Mouse (Mus musculus) hindbrain, embryonic 13.5 days (tissue): Measurements from ENCODE around the gene Mslnl. TPM values are rescaled to one million over a fixed set of nuclear protein-coding genes. Genes with fewer than 3 reads are reported as not detected.

Experiments used
- ATAC-seq: fragments of 200-750 bp; cut with Nextera tagmentation; 2 replicates; pipeline ENCODE4 v1.8.0; 2017; ENCODE audit warnings: moderate TSS enrichment; ENCODE audit not compliant: low FRiP score
- H3K27ac ChIP-seq: fragments of 300-500 bp; sonication (generic); 2 replicates; pipeline ENCODE4 v1.5.1; 2015; ENCODE audit warnings: inconsistent platforms, mild to moderate bottlenecking, moderate library complexity
- H3K27me3 ChIP-seq: fragments of 300-500 bp; sonication (generic); 2 replicates; pipeline ENCODE4 v1.6.1; 2015; ENCODE audit warnings: mild to moderate bottlenecking, inconsistent platforms
- H3K36me3 ChIP-seq: fragments of 300-500 bp; sonication (generic); 2 replicates; pipeline ENCODE4 v1.6.1; 2015; ENCODE audit warnings: mild to moderate bottlenecking, inconsistent platforms
- H3K4me1 ChIP-seq: fragments of 300-500 bp; sonication (generic); replicated peaks from 2 replicates; pipeline ENCODE4 v1.6.1; 2015; ENCODE audit warnings: inconsistent platforms
- H3K4me2 ChIP-seq: fragments of 300-500 bp; sonication (generic); 2 replicates; pipeline ENCODE4 v1.6.1; 2015; ENCODE audit warnings: inconsistent platforms, mild to moderate bottlenecking, moderate library complexity
- H3K4me3 ChIP-seq: fragments of 300-500 bp; sonication (generic); 2 replicates; pipeline ENCODE4 v1.5.1; 2015; ENCODE audit warnings: mild to moderate bottlenecking, inconsistent platforms
- H3K9ac ChIP-seq: fragments of 300-500 bp; sonication (generic); 2 replicates; pipeline ENCODE4 v1.6.1; 2015; ENCODE audit warnings: mild to moderate bottlenecking, inconsistent platforms
- H3K9me3 ChIP-seq: fragments of 300-500 bp; sonication (generic); 2 replicates; pipeline ENCODE4 v1.6.1; 2016; ENCODE audit warnings: inconsistent platforms
- WGBS: fragments of 180-500 bp; shearing (Covaris S2); methylation state at CpG from one replicate; pipeline ENCODE4 v1.1.7; 2015; 5-methylcytosine and 5-hydroxymethylcytosine counted together
- polyA plus RNA-seq: library from polyadenylated mRNA; unstranded; fragments of >200 nt; fragmentation: Nextera tagmentation; extraction: Ambion mirVana; gene quantifications from 2 replicates; pipeline ENCODE4 v1.2.1, GENCODE M21; 2015

The Mslnl gene
- polyA plus RNA-seq, 1 experiment from 2014 or later: not detected

GRCm38 (mm10) chr17:25773549-25774120 is 37.8 kb downstream of the Mslnl start, which contains the start of gene Narfl:
Gene Narfl, plus strand, starts transcription at chr17:25773776.
- ATAC-seq: peak; percentile 88
- under 1% methylated on average over 37 of the region's 37 CpGs for WGBS
- peak within 1 kb of the TSS; percentile 89 for H3K9ac ChIP-seq
- peaks cover 20% of the 10 kb centered on the region for H3K36me3 ChIP-seq
- H3K27me3 ChIP-seq: peaks cover 7% of the 10 kb centered on the region
- peak within 1 kb of the TSS; percentile 89 for H3K4me2 ChIP-seq
- H3K9me3 ChIP-seq: no peaks in the 10 kb centered on the region
- peaks cover 13% of the 10 kb centered on the region for H3K4me1 ChIP-seq
- peak within 1 kb of the TSS; percentile 78 for H3K4me3 ChIP-seq
- 0 out of 2 replicates have a peak within 1 kb of the TSS, but pooled peaks have one; percentile 55 for H3K27ac ChIP-seq

- H3K36me3 ChIP-seq: peaks cover 33% of the 10 kb centered on the region
- H3K4me3 ChIP-seq: no peak overlapping the region
- H3K9me3 ChIP-seq: no peaks in the 10 kb centered on the region
- no peak overlapping the region for H3K9ac ChIP-seq
- peaks cover 13% of the 10 kb centered on the region for H3K4me1 ChIP-seq
- no peak overlapping the region for H3K4me2 ChIP-seq
- 84% methylated on average over 10 of the region's 10 CpGs for WGBS
- H3K27ac ChIP-seq: no peak overlapping the region
- ATAC-seq: no peak
- no peaks in the 10 kb centered on the region for H3K27me3 ChIP-seq
These were observed 39.6 kb downstream of the Mslnl start for GRCm38 (mm10) chr17:25775318-25776062.

- Histone ChIP-seq H3K4me1 (peaks cover 16% of the 10 kb centered on the region), H3K9me3 (no peaks in the 10 kb centered on the region), H3K27ac (no peak overlapping the region), H3K27me3 (no peaks in the 10 kb centered on the region), H3K4me3 (no peak overlapping the region), H3K36me3 (peaks cover 57% of the 10 kb centered on the region), H3K9ac (no peak overlapping the region), H3K4me2 (no peak overlapping the region)
- ATAC-seq: no peak
- WGBS: 97% methylated on average over 5 of the region's 5 CpGs
These were observed 42.1 kb downstream of the Mslnl start for GRCm38 (mm10) chr17:25777948-25778347.

- peaks cover 71% of the 10 kb centered on the region for H3K36me3 ChIP-seq
- no peak overlapping the region for H3K4me3 ChIP-seq
- H3K27ac ChIP-seq: no peak overlapping the region
- peaks cover 31% of the 10 kb centered on the region for H3K4me1 ChIP-seq
- no peak for ATAC-seq
- H3K9me3 ChIP-seq: no peaks in the 10 kb centered on the region
- 87% methylated on average over 6 of the region's 6 CpGs for WGBS
- no peak overlapping the region for H3K9ac ChIP-seq
- no peak overlapping the region for H3K4me2 ChIP-seq
- H3K27me3 ChIP-seq: no peaks in the 10 kb centered on the region
These were observed 45.5 kb downstream of the Mslnl start for GRCm38 (mm10) chr17:25781339-25781738.

GRCm38 (mm10) chr17:25783086-25783485 is 47.2 kb downstream of the Mslnl start:
- H3K27me3 ChIP-seq: no peaks in the 10 kb centered on the region
- H3K9ac ChIP-seq: peak overlapping the region; percentile 88
- H3K27ac ChIP-seq: no peak overlapping the region
- H3K4me1 ChIP-seq: peaks cover 31% of the 10 kb centered on the region
- H3K36me3 ChIP-seq: peaks cover 65% of the 10 kb centered on the region
- ATAC-seq: no peak
- H3K9me3 ChIP-seq: no peaks in the 10 kb centered on the region
- 66% methylated on average over 7 of the region's 7 CpGs for WGBS
- 0 out of 2 replicates have a peak overlapping the region, but pooled peaks have one; percentile 13 for H3K4me2 ChIP-seq
- 0 out of 2 replicates have a peak overlapping the region, but pooled peaks have one; percentile 74 for H3K4me3 ChIP-seq

GRCm38 (mm10) chr17:25783861-25784574 is 48.2 kb downstream of the Mslnl start:
- Histone ChIP-seq H3K4me1 (peaks cover 31% of the 10 kb centered on the region), H3K27ac (peak overlapping the region; percentile 91; the same call in 1 of the 2 replicates), H3K36me3 (peaks cover 62% of the 10 kb centered on the region), H3K4me2 (peak overlapping the region; percentile 90), H3K27me3 (no peaks in the 10 kb centered on the region), H3K9me3 (no peaks in the 10 kb centered on the region), H3K9ac (peak overlapping the region; percentile 88), H3K4me3 (peak overlapping the region; percentile 74)
- 86% methylated on average over 15 of the region's 15 CpGs for WGBS
- ATAC-seq: no peak

GRCm38 (mm10) chr17:25785281-25785745 is 49.5 kb downstream of the Mslnl start, which contains the start of gene Haghl:
Gene Haghl, minus strand, starts transcription at chr17:25785673.
- peak; percentile 82 for ATAC-seq
- Histone ChIP-seq H3K9ac (peak within 1 kb of the TSS; percentile 88), H3K9me3 (no peaks in the 10 kb centered on the region), H3K4me1 (peaks cover 32% of the 10 kb centered on the region), H3K4me2 (peak within 1 kb of the TSS; percentile 90), H3K4me3 (peak within 1 kb of the TSS; percentile 74), H3K27ac (peak within 1 kb of the TSS; percentile 91), H3K36me3 (peaks cover 63% of the 10 kb centered on the region), H3K27me3 (no peaks in the 10 kb centered on the region)
- WGBS: under 1% methylated on average over 23 of the region's 23 CpGs

- Histone ChIP-seq H3K9ac (peak within 1 kb of the TSS; percentile 88), H3K4me3 (peak within 1 kb of the TSS; percentile 74), H3K36me3 (peaks cover 53% of the 10 kb centered on the region), H3K4me2 (peak within 1 kb of the TSS; percentile 90), H3K27me3 (no peaks in the 10 kb centered on the region), H3K9me3 (no peaks in the 10 kb centered on the region), H3K27ac (peak within 1 kb of the TSS; percentile 91), H3K4me1 (peaks cover 41% of the 10 kb centered on the region)
- ATAC-seq: no peak
- WGBS: 84% methylated on average over 3 of the region's 3 CpGs
These were observed 50.4 kb downstream of the Mslnl start, which contains the start of gene Ccdc78 for GRCm38 (mm10) chr17:25786280-25786679. Gene Ccdc78, plus strand, starts transcription at chr17:25786580.

GRCm38 (mm10) chr17:25786781-25787504 is 51.1 kb downstream of the Mslnl start:
- ATAC-seq: no peak
- Histone ChIP-seq H3K36me3 (peaks cover 46% of the 10 kb centered on the region), H3K27me3 (no peaks in the 10 kb centered on the region), H3K9ac (0 out of 2 replicates have a peak overlapping the region, but pooled peaks have one; percentile 13), H3K4me3 (no peak overlapping the region), H3K4me2 (no peak overlapping the region), H3K9me3 (no peaks in the 10 kb centered on the region), H3K27ac (no peak overlapping the region), H3K4me1 (peaks cover 46% of the 10 kb centered on the region)
- WGBS: 94% methylated on average over 9 of the region's 9 CpGs

GRCm38 (mm10) chr17:25791320-25791842 is 55.5 kb downstream of the Mslnl start:
- H3K9me3 ChIP-seq: no peaks in the 10 kb centered on the region
- ATAC-seq: no peak

GRCm38 (mm10) chr17:25791843-25792527 is 56.1 kb downstream of the Mslnl start:
- WGBS: under 1% methylated on average over 45 of the region's 45 CpGs
- Histone ChIP-seq H3K9me3 (no peaks in the 10 kb centered on the region), H3K27ac (peak overlapping the region; percentile 93), H3K27me3 (peaks cover 4% of the 10 kb centered on the region; the same call in 1 of the 2 replicates), H3K4me3 (peak overlapping the region; percentile 78), H3K36me3 (peaks cover 23% of the 10 kb centered on the region), H3K9ac (peak overlapping the region; percentile 90), H3K4me1 (peaks cover 60% of the 10 kb centered on the region), H3K4me2 (peak overlapping the region; percentile 88)
- ATAC-seq: peak; percentile 66

More at GRCm38 (mm10) chr17:25791320-25791842, 55.5 kb downstream of the Mslnl start:
- peak overlapping the region; percentile 90 for H3K9ac ChIP-seq
- peaks cover 3% of the 10 kb centered on the region; the same call in 1 of the 2 replicates for H3K27me3 ChIP-seq
- peak overlapping the region; percentile 78 for H3K4me3 ChIP-seq
- peaks cover 54% of the 10 kb centered on the region for H3K4me1 ChIP-seq
- peaks cover 23% of the 10 kb centered on the region for H3K36me3 ChIP-seq
- WGBS: 27% methylated on average over 19 of the region's 19 CpGs
- peak overlapping the region; percentile 93 for H3K27ac ChIP-seq
- peak overlapping the region; percentile 88 for H3K4me2 ChIP-seq
